Mouse (Mus musculus): ENCODE results near the gene St3gal4. TPM values are rescaled to one million over a fixed set of nuclear protein-coding genes. Genes with fewer than 3 reads are reported as not detected.
A peak's percentile ranks its signal among the peaks of the same experiment; 100 is the strongest.

Gene St3gal4
- total RNA-seq, 2 experiments from 2014 or later: 25.8 to 29.0 TPM

DNA sequence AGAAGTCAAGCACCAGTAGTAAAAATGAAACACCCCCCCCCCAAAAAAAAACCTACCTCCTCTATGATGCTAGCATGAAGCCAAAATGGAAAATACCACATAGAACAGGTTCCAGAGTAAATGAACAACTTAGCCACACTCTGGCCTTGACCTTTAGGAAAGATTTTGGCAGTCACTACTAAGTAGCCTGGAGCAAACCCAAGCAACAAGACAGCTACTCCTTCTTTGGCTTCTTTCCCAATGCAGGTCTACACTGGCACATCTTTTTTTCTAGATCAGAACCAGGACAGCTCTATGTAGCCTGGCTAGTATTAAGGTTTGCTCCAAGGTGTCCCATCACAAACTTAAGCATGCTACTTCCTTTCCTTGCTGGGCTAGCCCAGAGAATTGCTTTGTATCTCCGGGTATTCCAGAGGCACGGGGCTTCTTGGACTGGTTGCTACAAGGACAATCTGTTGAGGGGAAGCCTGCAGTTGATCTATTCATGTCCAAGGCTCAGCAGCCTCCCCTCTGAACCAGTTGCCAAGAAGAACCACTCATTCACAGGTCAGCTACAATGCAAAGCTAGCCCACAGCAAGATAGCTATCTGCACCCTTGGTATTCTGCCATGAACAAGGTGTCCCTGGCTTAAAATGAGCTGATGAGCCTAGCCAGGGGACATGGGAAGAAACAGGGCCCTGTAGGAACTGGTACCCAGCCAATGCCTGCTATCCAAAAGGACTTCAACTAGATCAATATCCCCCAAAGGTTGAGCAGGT is 60.3 kb downstream of the St3gal4 start:
- Histone ChIP-seq H3K4me3 (no peak overlapping the region), H3K27ac (no peak overlapping the region)
- DNase-seq (ENCODE audit: low spot score in 2 of 2): no peak
- TF ChIP-seq CTCF (conservative IDR thresholded peaks at IDR 0.05): no peak

DNA sequence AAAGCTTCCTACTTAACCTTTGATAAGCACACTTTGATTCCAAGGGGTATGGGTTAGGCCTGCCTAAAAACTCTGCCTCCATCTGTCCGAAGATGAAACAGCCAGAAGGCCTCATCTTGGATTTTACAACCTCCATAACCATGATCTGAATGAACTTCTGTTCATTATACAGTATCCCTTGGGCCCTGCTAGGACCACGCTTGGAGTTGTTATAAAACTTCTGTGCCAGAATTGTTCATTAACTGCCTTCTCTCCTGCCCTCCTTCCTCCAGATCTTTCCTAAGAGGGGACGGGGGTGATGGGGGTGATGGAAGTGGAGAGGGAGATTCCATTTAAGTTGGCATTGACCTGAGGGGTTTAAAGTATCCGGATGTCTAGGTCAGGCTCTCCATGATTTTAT is 60.9 kb downstream of the St3gal4 start:
- no peak for TF ChIP-seq CTCF (conservative IDR thresholded peaks at IDR 0.05)
- no peak overlapping the region for H3K4me3 ChIP-seq
- no peak for DNase-seq (ENCODE audit: low spot score in 2 of 2)
- no peak overlapping the region for H3K27ac ChIP-seq

DNA sequence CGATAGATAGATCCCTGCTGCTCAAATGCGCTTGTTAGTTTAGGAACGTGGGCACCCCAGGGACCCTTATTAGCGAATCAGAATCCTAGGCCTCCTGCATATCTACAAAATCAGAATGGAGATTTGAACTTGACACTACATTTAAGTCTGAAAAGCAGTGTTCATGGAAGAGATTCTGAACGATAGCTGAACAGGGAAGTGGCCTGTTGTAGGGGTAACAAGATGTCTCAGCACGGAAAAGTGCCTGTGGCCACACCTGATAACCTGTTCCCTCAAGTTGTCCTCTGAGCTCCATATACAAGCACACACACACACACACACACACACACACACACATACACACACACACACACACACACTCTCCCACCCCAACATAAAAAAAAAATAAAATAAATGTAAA is 61.4 kb downstream of the St3gal4 start:
- DNase-seq (ENCODE audit: low spot score in 2 of 2): no peak
- H3K27ac ChIP-seq: no peak overlapping the region
- no peak for TF ChIP-seq CTCF (conservative IDR thresholded peaks at IDR 0.05)
- no peak overlapping the region for H3K4me3 ChIP-seq

DNA sequence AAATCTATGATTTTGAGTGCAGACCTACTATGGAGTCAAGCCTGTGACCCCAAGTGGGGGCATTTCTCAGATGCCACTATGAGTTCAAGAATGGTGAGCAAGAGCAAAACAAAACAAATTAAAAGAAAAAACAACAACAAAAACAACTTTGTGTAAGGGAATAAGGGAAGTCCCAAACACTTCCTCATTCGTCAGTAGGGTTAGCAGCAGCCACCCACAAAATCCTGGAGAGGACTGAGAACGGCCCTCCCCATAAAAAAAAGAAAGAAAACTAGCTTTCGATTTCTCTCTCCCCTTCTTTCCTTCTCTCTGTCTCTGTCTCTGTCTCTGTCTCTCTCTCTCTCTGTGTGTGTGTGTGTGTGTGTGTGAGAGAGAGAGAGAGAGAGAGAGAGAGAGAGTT is 62.5 kb downstream of the St3gal4 start:
- no peak for TF ChIP-seq CTCF (conservative IDR thresholded peaks at IDR 0.05)
- no peak for DNase-seq (ENCODE audit: low spot score in 2 of 2)

DNA sequence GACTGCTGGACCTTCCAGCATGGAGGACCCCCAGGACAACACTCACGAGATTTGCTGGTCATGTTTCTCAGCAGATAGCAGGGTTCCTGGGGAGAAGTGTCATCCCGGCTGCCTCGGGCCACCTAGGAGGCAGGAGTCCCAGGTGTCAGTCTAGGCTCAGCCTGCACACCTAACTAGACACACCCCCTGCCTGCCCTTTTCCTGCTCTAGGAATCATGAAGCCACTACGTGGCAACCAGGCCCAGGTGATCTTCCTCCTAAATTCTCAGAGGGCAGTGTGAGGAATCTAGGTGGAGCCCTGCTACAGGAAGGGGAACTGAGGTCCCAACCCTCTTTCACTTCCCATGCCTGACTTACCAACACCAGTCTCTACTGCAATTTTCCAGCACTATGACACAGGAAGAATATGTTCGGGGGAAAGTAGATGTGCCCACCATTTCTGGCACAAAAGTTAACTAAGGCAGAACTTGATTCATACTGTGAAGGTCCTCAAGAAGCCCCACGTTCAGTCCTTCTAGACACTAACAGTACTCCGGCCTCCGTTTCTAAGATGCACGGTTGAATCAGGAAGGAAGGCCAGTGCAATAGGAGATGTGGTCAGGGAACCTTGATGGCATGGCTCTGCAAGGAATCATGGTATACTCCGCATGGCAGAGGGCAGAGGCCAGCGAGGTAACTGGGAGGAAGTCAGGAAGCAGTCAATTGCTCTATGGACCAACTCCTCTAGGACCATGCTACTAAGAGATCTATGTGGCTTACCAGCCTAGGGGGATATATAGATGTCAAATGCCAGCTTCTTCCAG is 63.3 kb downstream of the St3gal4 start:
- Histone ChIP-seq H3K4me3 (no peak overlapping the region), H3K27ac (no peak overlapping the region)
- no peak for DNase-seq (ENCODE audit: low spot score in 2 of 2)
- no peak for TF ChIP-seq CTCF (conservative IDR thresholded peaks at IDR 0.05)

More for the DNA sequence above, 62.5 kb downstream of the St3gal4 start:
- Histone ChIP-seq H3K4me3 (no peak overlapping the region), H3K27ac (no peak overlapping the region)

DNA sequence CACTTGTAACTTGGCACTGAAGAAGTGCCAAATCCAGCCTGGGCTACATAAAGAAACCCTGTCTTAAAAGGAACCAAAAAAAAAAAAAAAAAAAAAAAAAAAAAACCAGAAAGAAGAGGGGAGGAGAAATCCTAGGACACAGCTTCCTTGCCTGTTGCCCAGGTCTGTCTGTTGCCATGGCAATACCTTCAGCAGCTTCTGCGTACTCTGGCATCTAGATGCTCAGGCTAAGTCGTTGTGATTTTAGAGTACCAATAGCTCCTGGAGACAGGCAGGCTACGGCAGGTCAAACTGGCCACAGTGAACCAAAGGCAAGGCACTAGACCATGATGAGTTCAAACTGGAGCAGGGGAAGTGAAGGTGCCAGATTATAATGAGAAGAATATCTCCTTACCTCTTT is 65.4 kb downstream of the St3gal4 start:
- no peak for TF ChIP-seq CTCF (conservative IDR thresholded peaks at IDR 0.05)
- DNase-seq (ENCODE audit: low spot score in 2 of 2): no peak
- no peak overlapping the region for H3K27ac ChIP-seq
- H3K4me3 ChIP-seq: no peak overlapping the region

DNA sequence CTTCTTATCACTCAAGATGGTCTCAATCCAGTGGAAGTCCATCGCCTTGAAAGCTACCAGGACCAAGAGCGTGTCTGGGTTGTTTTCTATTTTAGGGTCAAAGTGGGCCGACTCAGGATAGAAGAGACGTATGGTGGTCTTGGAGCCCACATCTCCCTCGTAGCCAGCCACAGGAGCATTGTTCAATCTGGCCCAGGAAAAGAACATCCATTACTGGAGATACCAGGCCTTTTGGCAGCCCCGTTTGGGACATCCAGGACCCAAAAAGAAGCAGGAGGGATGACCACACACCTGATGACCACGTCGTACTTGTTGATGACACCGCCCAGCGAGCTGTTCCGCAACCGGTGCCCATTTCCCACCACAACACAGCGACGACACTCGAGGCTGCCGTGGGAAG is 66.0 kb downstream of the St3gal4 start:
- no peak overlapping the region for H3K27ac ChIP-seq
- no peak for TF ChIP-seq CTCF (conservative IDR thresholded peaks at IDR 0.05)
- H3K4me3 ChIP-seq: no peak overlapping the region
- DNase-seq (ENCODE audit: low spot score in 2 of 2): no peak

DNA sequence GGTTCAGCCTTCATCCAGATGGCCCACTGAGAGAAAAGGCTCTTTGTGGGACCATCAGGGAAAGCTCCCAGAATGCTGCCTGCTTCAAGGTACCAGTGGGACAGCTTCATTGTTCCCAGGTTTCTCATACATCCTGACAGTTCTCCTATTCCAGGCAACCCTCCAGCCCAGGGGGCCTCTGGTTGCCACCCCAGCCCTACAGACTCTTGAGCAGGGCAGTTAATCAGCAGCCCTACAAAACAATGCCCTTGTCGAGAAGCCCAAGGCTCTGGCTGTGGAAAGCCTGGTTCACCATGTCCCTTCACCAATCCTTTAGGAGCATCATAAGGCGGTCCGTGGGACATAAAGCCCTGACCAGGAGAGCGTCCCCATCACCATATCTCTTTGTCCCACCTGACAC is 66.4 kb downstream of the St3gal4 start:
- DNase-seq (ENCODE audit: low spot score in 2 of 2): no peak
- no peak overlapping the region for H3K4me3 ChIP-seq
- no peak for TF ChIP-seq CTCF (conservative IDR thresholded peaks at IDR 0.05)
- no peak overlapping the region for H3K27ac ChIP-seq

DNA sequence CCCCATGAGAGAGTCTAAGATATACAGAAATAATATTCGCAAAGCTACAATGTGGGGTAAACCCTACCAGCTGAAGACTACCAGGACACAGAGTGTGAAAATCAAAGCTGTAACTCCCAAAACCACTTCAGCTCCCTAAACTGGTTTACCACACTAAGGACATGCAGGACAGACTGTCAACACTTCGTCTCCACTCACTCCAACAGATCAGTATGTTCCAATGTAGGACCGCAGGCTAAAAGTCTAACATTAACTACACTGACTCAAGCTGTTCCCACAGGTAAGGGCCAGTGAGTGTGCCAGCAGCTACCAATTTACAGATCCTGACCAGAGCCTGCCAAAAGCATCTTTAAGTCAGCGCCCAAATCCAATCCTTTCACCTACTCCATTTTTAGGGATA is 67.4 kb downstream of the St3gal4 start:
- no peak for DNase-seq (ENCODE audit: low spot score in 2 of 2)
- H3K4me3 ChIP-seq: no peak overlapping the region
- no peak overlapping the region for H3K27ac ChIP-seq
- TF ChIP-seq CTCF (conservative IDR thresholded peaks at IDR 0.05): no peak

DNA sequence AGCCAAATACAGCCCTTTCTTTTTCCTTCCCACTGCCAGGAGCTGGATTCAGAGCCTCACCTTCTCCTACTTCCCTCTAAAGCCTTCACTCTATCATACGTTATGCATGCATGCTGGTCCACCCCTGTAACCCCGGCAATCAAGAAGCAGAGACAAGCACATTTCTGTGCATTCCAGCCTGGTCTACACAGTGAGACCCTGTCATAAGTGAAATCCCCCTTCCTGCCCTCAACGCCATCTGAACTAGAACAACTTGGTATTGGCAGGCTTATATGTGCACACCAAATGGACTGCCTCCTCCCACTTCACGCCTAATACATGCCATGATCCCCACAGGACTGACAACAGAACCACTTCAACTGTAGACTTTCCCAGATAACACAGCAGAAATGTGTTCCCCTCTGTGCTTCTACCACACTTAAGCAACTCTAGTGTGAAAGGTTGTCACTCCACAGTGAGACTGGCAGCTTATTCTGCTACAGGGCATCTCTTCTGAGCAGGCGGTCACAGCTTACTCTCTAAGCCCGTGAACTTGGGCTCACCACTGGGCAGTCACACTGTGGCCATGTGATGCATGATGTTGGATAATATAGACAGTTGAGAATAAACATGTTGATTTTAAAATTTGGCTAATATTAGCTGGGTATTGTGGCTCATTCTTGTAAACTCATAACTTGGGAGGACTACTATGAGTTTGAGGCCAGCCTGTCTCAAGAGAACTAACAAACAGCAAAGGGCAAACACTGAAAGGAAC is 68.2 kb downstream of the St3gal4 start:
- TF ChIP-seq CTCF (conservative IDR thresholded peaks at IDR 0.05): no peak
- no peak for DNase-seq (ENCODE audit: low spot score in 2 of 2)

DNA sequence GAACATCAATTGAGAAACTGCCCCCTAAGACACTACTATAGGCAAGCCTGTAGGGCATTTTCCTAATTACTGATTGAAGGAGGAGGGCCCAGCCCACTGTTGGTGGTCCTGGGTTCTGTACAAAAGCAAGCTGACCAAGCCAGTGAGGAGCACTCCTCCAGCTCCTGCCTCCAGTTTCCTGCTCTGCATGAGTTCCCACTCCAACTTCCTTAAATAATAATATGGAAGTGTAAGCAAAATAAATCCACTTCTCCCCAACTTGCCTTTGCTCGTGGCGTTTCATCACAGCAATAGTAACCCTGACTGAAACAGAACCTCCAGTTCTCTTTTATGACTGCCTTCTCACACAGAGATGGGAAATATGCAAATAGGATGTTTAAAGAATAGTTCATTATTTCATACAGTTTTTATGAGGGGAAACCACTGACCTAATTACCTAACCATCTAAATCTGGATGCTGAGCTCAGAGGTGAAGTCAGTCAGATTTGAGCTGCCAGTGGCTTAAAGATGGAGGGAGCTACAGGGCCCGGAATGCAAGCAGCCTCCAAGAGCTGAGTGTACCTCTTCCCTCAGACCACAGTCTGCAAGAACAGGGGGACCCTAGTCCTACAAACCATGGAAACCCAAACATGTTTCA is 69.1 kb downstream of the St3gal4 start:
- H3K27ac ChIP-seq: no peak overlapping the region
- no peak for DNase-seq (ENCODE audit: low spot score in 2 of 2)
- TF ChIP-seq CTCF (conservative IDR thresholded peaks at IDR 0.05): no peak
- no peak overlapping the region for H3K4me3 ChIP-seq

More for the DNA sequence above, 68.2 kb downstream of the St3gal4 start:
- Histone ChIP-seq H3K4me3 (no peak overlapping the region), H3K27ac (no peak overlapping the region)

DNA sequence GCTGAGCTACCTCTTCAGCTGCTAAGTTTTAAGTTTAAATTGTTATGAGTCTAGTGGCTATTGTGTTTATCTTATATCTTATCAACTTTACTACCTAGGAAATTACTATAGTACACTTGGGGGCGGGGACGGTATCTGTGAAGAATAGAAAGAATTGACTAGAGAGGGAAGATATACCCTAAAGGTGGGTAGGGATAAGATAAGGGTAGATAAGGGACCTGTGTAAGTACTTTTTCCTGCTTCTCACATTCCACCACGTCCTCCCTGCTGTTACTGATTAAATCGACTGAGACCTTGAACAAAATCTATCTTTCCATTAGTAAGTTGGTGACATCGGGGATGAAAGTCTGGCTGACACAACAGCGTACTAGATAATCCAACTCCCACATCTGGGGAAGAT is 70.6 kb downstream of the St3gal4 start:
- TF ChIP-seq CTCF (conservative IDR thresholded peaks at IDR 0.05): no peak
- DNase-seq (ENCODE audit: low spot score in 2 of 2): no peak
- H3K27ac ChIP-seq: no peak overlapping the region
- H3K4me3 ChIP-seq: no peak overlapping the region

DNA sequence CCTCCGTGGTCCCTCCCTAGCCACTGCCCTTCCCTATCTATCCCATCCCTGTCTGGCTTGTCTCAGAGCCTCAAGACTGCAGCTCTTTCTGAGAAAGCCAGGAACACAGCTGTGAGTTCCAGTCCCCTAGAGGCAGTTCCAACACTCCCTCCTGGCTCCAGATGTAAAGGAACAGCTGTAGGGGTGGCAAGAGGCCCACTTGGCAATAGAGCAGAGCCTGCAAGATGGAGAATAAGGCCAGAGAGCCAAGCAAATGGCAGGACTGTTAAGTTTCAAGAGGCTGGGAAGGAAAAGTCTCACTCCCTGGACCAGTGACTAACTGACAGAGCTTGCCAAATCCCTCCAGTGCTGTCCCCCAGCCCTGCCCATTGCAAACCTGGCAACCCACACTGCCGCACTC is 73.3 kb downstream of the St3gal4 start:
- DNase-seq (ENCODE audit: low spot score in 2 of 2): no peak
- TF ChIP-seq CTCF (conservative IDR thresholded peaks at IDR 0.05): no peak
- Histone ChIP-seq H3K4me3 (no peak overlapping the region), H3K27ac (peak overlapping the region; percentile 51; the same call in 1 of the 2 replicates)
